Mouse (Mus musculus): ENCODE results near the gene Tnfrsf22. TPM values are rescaled to one million over a fixed set of nuclear protein-coding genes. Genes with fewer than 3 reads are reported as not detected.

Tnfrsf22 gene
- polyA plus RNA-seq, 1 experiment: 15.5 TPM

GRCm38 (mm10) chr7:143594865-143595264, 54.6 kb downstream of the Tnfrsf22 start:
- no peak overlapping the region for H3ac ChIP-seq (ENCODE audit: control insufficient read depth, insufficient read length)
- H3K79me2 ChIP-seq (ENCODE audit: control insufficient read depth, insufficient read depth): peaks cover 97% of the 10 kb centered on the region
- no peaks in the 10 kb centered on the region for H3K27me3 ChIP-seq (ENCODE audit: control insufficient read depth, insufficient read depth, insufficient read length)
- H3K4me2 ChIP-seq (ENCODE audit: low read depth): no peak overlapping the region
- no peak overlapping the region for H3K4me3 ChIP-seq
- H3K36me3 ChIP-seq (ENCODE audit: control insufficient read depth, insufficient read depth): peaks cover 60% of the 10 kb centered on the region
- no peak for TF ChIP-seq USF1 (IDR thresholded peaks at IDR 0.05; ENCODE audit: low read depth)

GRCm38 (mm10) chr7:143592255-143592654, 57.2 kb downstream of the Tnfrsf22 start:
- Histone ChIP-seq H3K27me3 (ENCODE audit: control insufficient read depth, insufficient read depth, insufficient read length) (no peaks in the 10 kb centered on the region), H3K79me2 (ENCODE audit: control insufficient read depth, insufficient read depth) (peaks cover 79% of the 10 kb centered on the region), H3K36me3 (ENCODE audit: control insufficient read depth, insufficient read depth) (peaks cover 76% of the 10 kb centered on the region), H3K4me2 (ENCODE audit: low read depth) (no peak overlapping the region), H3K4me3 (no peak overlapping the region), H3ac (ENCODE audit: control insufficient read depth, insufficient read length) (no peak overlapping the region)
- TF ChIP-seq MYOD1 (IDR thresholded peaks at IDR 0.05; ENCODE audit: control insufficient read depth in 1 of 3, insufficient read length in 2 of 3, low read depth in 2 of 3): no peak
- TF ChIP-seq USF1 (IDR thresholded peaks at IDR 0.05; ENCODE audit: low read depth): no peak
- TF ChIP-seq CEBPB (IDR thresholded peaks at IDR 0.05; ENCODE audit: insufficient read depth, poor library complexity, severe bottlenecking): no peak
- TF ChIP-seq POLR2A (IDR thresholded peaks at IDR 0.05; ENCODE audit: insufficient read length, low read depth): no peak

GRCm38 (mm10) chr7:143588006-143588405, 61.5 kb downstream of the Tnfrsf22 start:
- Histone ChIP-seq H3K4me3 (no peak overlapping the region), H3K79me2 (ENCODE audit: control insufficient read depth, insufficient read depth) (peaks cover 36% of the 10 kb centered on the region), H3ac (ENCODE audit: control insufficient read depth, insufficient read length) (no peak overlapping the region), H3K36me3 (ENCODE audit: control insufficient read depth, insufficient read depth) (peaks cover 90% of the 10 kb centered on the region), H3K27me3 (ENCODE audit: control insufficient read depth, insufficient read depth, insufficient read length) (no peaks in the 10 kb centered on the region), H3K4me2 (ENCODE audit: low read depth) (no peak overlapping the region)
- no peak for TF ChIP-seq USF1 (IDR thresholded peaks at IDR 0.05; ENCODE audit: low read depth)
- no peak for TF ChIP-seq MAX (IDR thresholded peaks at IDR 0.05; ENCODE audit: low read depth)
- TF ChIP-seq POLR2AphosphoS2 (IDR thresholded peaks at IDR 0.05; ENCODE audit: insufficient read length, low read depth): no peak
- TF ChIP-seq REST (IDR thresholded peaks at IDR 0.05; ENCODE audit: insufficient read depth, insufficient read length): no peak
- no peak for TF ChIP-seq MYOG (IDR thresholded peaks at IDR 0.05; ENCODE audit: control insufficient read depth in 1 of 3, insufficient read depth in 1 of 3, insufficient read length in 2 of 3, low read depth in 2 of 3)
- TF ChIP-seq POLR2A (IDR thresholded peaks at IDR 0.05; ENCODE audit: insufficient read length, low read depth): no peak
- no peak for TF ChIP-seq SRF (IDR thresholded peaks at IDR 0.05; ENCODE audit: control insufficient read depth, insufficient read length, low read depth)
- no peak for TF ChIP-seq TCF3 (IDR thresholded peaks at IDR 0.05; ENCODE audit: insufficient read length, low read depth)
- TF ChIP-seq TCF12 (IDR thresholded peaks at IDR 0.05; ENCODE audit: insufficient read depth, poor library complexity, severe bottlenecking): no peak
- no peak for TF ChIP-seq E2F4 (IDR thresholded peaks at IDR 0.05; ENCODE audit: insufficient read depth)
- TF ChIP-seq CEBPB (IDR thresholded peaks at IDR 0.05; ENCODE audit: insufficient read depth, poor library complexity, severe bottlenecking): no peak
- no peak for TF ChIP-seq MYOD1 (IDR thresholded peaks at IDR 0.05; ENCODE audit: control insufficient read depth in 1 of 3, insufficient read length in 2 of 3, low read depth in 2 of 3)

- peaks cover 90% of the 10 kb centered on the region for H3K36me3 ChIP-seq (ENCODE audit: control insufficient read depth, insufficient read depth)
- H3ac ChIP-seq (ENCODE audit: control insufficient read depth, insufficient read length): no peak overlapping the region
- TF ChIP-seq MYOG (IDR thresholded peaks at IDR 0.05; ENCODE audit: control insufficient read depth in 1 of 3, insufficient read depth in 1 of 3, insufficient read length in 2 of 3, low read depth in 2 of 3): no peak
- no peak for TF ChIP-seq MAX (IDR thresholded peaks at IDR 0.05; ENCODE audit: low read depth)
- no peak for TF ChIP-seq REST (IDR thresholded peaks at IDR 0.05; ENCODE audit: insufficient read depth, insufficient read length)
- TF ChIP-seq MYOD1 (IDR thresholded peaks at IDR 0.05; ENCODE audit: control insufficient read depth in 1 of 3, insufficient read length in 2 of 3, low read depth in 2 of 3): no peak
- no peak for TF ChIP-seq SRF (IDR thresholded peaks at IDR 0.05; ENCODE audit: control insufficient read depth, insufficient read length, low read depth)
- TF ChIP-seq CEBPB (IDR thresholded peaks at IDR 0.05; ENCODE audit: insufficient read depth, poor library complexity, severe bottlenecking): no peak
- no peak for TF ChIP-seq TCF3 (IDR thresholded peaks at IDR 0.05; ENCODE audit: insufficient read length, low read depth)
- TF ChIP-seq POLR2A (IDR thresholded peaks at IDR 0.05; ENCODE audit: insufficient read length, low read depth): no peak
- no peak for TF ChIP-seq E2F4 (IDR thresholded peaks at IDR 0.05; ENCODE audit: insufficient read depth)
- TF ChIP-seq POLR2AphosphoS2 (IDR thresholded peaks at IDR 0.05; ENCODE audit: insufficient read length, low read depth): no peak
- no peak for TF ChIP-seq TCF12 (IDR thresholded peaks at IDR 0.05; ENCODE audit: insufficient read depth, poor library complexity, severe bottlenecking)
- no peak for TF ChIP-seq USF1 (IDR thresholded peaks at IDR 0.05; ENCODE audit: low read depth)
- peaks cover 32% of the 10 kb centered on the region for H3K79me2 ChIP-seq (ENCODE audit: control insufficient read depth, insufficient read depth)
- no peaks in the 10 kb centered on the region for H3K27me3 ChIP-seq (ENCODE audit: control insufficient read depth, insufficient read depth, insufficient read length)
- H3K4me3 ChIP-seq: no peak overlapping the region
- H3K4me2 ChIP-seq (ENCODE audit: low read depth): no peak overlapping the region
Observed at GRCm38 (mm10) chr7:143587586-143587985, 61.9 kb downstream of the Tnfrsf22 start.

Other genes with a start within 250 kb of the Tnfrsf22 start
- 35.7 TPM for gene Cdkn1c, start 188.6 kb downstream of the Tnfrsf22 start, polyA plus RNA-seq (2012; fragmentation: generic; extraction: Trizol)
- gene Slc22a18, start 175.9 kb downstream of the Tnfrsf22 start, polyA plus RNA-seq (2012; fragmentation: generic; extraction: Trizol): 0.12 TPM
- gene Phlda2, start 146.5 kb downstream of the Tnfrsf22 start, polyA plus RNA-seq (2012; fragmentation: generic; extraction: Trizol): not detected
- gene Nap1l4, start 100.6 kb downstream of the Tnfrsf22 start, polyA plus RNA-seq (2012; fragmentation: generic; extraction: Trizol): 101 TPM
- gene Cars, start 49.6 kb downstream of the Tnfrsf22 start, polyA plus RNA-seq (2012; fragmentation: generic; extraction: Trizol): 237 TPM
- 0.02 TPM for gene Tnfrsf26, start 20.9 kb downstream of the Tnfrsf22 start, polyA plus RNA-seq (2012; fragmentation: generic; extraction: Trizol)
- gene Tnfrsf23, start 36.2 kb upstream of the Tnfrsf22 start, polyA plus RNA-seq (2012; fragmentation: generic; extraction: Trizol): 25.7 TPM
- 49.6 TPM for gene Osbpl5, start 107.3 kb upstream of the Tnfrsf22 start, polyA plus RNA-seq (2012; fragmentation: generic; extraction: Trizol)
- gene Mrgprg, start 117.3 kb upstream of the Tnfrsf22 start, polyA plus RNA-seq (2012; fragmentation: generic; extraction: Trizol): not detected
- gene Mrgpre, start 134.8 kb upstream of the Tnfrsf22 start, polyA plus RNA-seq (2012; fragmentation: generic; extraction: Trizol): 1.9 TPM
- gene Nadsyn1, start 173.2 kb upstream of the Tnfrsf22 start, polyA plus RNA-seq (2012; fragmentation: generic; extraction: Trizol): 5.7 TPM
- gene Dhcr7, start 173.5 kb upstream of the Tnfrsf22 start, polyA plus RNA-seq (2012; fragmentation: generic; extraction: Trizol): 107 TPM
- not detected for gene Gm498, start 217.2 kb upstream of the Tnfrsf22 start, polyA plus RNA-seq (2012; fragmentation: generic; extraction: Trizol)

All from myocyte (in vitro differentiated cells).